Mouse (Mus musculus) frontal cortex, postnatal 25 days (tissue): Measurements from ENCODE around the gene Mlh1.

ENCODE experiments used
- DNase-seq, 2 experiments: peaks; one replicate each; pipeline ENCODE4 v3.0.0; 2022; ENCODE audit warnings: low spot score in 2 of 2

Mlh1 gene

DNA sequence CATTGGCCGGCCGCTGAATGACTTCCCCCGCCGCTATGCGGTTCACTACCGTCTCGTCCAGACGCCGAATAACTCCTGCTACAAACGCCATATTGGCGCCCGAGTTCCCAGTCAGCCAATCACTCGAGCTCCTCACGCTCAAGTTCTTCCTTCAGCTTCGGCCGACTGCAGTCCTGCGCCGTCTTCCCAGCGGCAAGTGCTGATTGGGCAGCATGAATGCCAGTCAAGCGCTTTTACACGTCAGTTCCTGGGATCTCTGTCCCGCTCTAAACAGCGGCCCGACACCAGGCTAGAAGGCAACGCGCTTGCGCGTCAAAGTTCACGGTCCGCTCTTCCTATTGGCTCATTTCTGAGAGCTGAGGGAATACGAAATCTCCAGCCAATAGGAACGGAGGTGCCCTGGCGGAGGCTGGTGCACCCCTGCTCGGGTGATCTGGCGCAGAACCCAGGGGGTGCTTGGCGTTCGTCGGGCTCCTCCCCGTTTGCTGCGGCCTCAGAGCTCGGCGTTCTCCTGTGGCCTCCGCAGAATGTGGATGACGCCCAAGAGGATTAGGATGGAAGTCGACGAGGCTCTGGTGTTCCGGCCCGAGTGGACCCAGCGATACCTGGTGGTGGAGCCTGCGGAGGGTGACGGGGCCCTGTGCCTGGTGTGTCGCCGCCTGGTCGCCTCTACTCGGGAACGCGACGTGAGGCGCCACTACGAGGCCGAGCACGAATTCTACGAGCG is at the start of gene Mlh1, which contains the start of gene Epm2aip1:
Mlh1 (minus strand) TSS at position 358 of the 727 bp plus-strand sequence.
Epm2aip1 (plus strand) TSS at position 496 of the 727 bp plus-strand sequence.
- peak; percentile 96 to 98 for DNase-seq

GRCm38 (mm10) chr9:111320912-111321311 is 49.3 kb upstream of the Mlh1 start:
- no peak for DNase-seq

DNA sequence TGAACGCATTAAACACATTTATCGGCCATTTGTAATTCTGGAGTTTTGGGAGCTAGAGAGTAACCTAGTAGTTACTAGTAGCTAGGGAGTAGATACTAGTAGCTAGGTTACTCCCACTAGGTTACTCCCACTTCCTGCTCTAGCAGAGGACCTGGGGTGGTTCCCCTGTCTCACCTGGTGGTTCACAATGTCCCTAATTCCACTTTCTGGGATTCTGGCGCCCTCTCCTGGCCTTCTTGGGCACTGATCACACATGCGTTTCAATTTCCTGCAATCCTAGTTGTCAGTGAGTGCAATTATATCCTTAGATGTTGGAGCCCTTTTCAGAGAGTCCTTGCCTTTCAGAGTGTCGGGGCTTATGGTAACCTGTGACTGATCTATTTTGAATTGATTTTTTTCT is 42.6 kb upstream of the Mlh1 start:
- DNase-seq: peak; percentile 70 to 71

DNA sequence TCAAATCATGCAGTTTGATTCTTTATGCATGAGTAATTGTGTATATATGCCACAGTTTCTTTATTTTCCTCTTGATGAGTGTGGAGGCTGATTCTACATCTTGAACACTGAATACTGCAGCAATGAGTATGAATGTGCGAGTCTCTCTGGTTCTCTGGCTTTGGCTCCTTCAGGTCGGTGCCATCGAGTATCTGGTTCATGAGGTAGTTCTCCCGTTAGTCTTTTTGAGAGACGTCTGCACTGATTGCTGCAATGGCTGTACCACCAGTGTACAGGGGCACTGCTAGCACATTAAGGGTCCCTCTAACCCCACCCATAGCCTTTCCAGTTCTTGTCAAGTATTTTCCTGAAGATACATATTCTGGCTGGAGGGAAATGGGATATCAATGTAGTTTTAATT is 42.2 kb upstream of the Mlh1 start:
- no peak for DNase-seq

GRCm38 (mm10) chr9:111313299-111313698 is 41.7 kb upstream of the Mlh1 start:
- DNase-seq: no peak

DNA sequence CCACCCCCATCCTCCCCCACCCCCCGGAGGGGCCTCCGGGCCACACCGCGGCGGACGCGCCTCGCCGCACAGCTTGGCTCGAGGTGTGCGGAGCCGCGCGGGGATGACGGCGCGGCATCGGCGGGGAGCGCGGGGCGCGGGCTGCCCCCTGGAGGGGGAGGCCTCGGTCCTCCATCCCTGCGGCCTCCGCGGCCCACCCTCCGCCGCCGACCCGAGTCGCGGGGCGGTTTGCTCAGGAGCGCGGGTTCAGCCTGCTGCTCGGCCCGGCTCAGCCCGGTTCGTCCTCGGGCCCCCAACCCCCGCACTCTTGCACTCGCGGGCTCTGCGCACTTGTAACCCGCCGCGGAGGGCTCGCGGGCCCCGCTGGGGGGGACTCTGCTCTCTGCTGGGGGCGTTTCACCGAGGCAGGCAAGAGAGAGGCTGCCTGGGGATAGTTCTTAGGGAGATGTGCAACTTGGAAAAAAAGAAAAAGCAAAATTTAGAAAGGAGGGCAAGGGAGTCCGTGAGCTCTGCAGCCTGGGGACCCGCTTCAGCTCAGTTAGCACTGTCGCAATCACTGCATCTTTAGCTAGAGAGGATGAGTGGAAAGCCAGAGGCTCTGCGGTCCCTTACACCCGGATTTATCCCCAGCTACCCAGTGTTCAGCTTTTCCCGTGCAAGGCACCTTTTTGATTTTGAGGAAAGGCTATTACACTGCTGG is 41.0 kb upstream of the Mlh1 start:
- DNase-seq: no peak

GRCm38 (mm10) chr9:111311843-111312441 is 40.4 kb upstream of the Mlh1 start:
- DNase-seq: no peak

DNA sequence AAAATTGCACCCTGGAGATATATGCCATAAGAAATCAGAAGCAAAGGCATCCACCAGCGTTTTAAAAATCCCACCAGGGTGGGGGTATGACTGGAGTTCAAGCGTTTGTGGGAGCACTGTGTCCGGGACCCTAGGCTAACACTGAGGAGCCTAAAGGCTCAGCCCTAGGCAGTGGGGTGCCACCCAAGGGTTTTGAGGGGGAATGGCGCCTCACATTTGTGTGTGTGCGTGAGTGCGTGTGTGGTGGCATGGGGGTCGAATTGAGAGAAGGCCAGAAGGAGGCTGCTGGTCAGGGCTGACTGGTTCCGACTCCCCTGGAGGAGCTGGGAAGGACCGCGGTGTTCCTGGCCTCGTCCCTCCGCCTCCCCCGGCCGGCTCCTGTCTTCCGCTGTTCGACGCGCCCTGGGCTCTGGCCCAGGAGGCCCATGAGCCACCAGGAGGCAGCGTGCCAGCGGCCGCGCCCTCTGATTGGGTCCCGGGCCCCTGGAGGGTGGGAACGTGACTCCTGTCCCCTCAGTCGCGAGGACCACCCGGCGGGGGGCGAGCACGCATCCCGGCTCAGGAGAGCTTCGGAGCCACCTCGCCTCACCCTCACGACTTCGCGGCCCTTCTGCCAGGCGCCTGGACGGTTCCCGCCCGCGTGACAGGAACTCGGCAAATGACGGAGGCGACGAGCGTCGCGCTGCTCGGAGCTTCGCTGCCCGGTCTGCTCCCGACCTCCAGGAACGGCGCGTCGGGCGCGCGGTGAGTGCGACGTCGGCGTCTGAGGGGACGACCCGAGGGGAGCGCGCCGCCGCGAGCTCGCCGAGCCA is 39.6 kb upstream of the Mlh1 start, which contains the start of gene Trank1:
Trank1 (plus strand) TSS at position 709 of the 812 bp plus-strand sequence.
- DNase-seq: peak in 1 of 2 experiments; percentile 34

- DNase-seq: no peak
Measured at GRCm38 (mm10) chr9:111306142-111306541, 34.6 kb upstream of the Mlh1 start.

DNA sequence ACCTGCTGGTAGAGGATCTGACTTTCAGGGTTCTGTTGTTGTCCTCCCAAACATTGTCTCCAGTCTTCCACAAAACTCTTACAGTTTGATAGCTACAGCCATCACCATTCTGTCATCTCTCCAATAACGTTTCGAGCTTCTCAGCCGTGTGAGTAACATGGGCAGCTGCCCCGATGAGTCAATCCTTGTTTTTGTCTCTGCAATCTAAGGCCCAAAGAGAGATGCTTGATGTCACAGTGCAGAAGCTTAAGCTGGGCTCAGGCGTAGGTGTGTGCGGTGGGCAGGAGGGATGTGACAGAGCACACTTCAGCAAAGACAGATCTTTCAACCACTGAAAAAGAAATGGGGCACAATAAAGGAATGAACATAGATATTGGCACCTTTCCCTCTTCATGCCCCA is 32.4 kb upstream of the Mlh1 start:
- no peak for DNase-seq

GRCm38 (mm10) chr9:111302196-111302831 is 30.7 kb upstream of the Mlh1 start:
- DNase-seq: no peak

DNA sequence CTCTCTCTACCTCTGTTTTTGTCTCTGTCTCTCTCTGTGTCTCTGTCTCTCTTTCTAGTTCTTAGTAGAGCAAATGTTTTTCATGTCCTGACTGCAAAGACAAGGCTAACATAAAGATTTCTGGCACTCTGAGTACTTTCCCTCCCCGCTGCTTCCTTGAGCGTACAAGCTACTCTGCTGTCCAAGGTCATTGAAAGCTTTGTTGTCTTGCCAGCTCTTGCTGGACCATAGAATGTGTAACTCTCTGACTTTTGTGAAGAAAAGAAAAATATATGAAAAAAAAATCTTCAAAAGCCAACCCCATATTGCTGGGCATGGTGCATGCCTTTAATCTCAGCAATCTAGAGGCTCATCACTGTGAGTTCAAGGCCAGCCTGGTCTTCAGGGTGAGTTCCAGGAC is 27.0 kb upstream of the Mlh1 start:
- DNase-seq: no peak

- no peak for DNase-seq
Measured at GRCm38 (mm10) chr9:111296433-111296832, 24.8 kb upstream of the Mlh1 start.

GRCm38 (mm10) chr9:111295323-111295722 is 23.7 kb upstream of the Mlh1 start:
- DNase-seq: no peak

DNA sequence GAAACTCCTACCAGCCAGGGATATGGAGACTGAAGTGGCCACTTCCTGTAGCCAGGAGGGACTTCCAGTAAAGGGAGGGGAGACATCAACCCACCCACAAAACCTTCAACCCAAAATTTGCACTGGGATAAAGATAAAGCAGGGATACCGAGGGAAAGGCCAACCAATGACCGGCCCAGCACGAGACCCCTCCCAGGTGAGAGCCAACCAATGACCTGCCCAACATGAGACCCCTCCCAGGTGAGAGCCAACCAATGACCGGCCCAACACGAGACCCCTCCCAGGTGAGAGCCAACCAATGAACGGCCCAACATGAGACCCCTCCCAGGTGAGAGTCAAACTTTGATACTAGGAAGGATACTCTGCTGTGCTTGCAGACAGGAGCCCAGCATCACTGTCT is 23.3 kb upstream of the Mlh1 start:
- no peak for DNase-seq

GRCm38 (mm10) chr9:111293234-111293633 is 21.6 kb upstream of the Mlh1 start:
- DNase-seq: no peak

DNA sequence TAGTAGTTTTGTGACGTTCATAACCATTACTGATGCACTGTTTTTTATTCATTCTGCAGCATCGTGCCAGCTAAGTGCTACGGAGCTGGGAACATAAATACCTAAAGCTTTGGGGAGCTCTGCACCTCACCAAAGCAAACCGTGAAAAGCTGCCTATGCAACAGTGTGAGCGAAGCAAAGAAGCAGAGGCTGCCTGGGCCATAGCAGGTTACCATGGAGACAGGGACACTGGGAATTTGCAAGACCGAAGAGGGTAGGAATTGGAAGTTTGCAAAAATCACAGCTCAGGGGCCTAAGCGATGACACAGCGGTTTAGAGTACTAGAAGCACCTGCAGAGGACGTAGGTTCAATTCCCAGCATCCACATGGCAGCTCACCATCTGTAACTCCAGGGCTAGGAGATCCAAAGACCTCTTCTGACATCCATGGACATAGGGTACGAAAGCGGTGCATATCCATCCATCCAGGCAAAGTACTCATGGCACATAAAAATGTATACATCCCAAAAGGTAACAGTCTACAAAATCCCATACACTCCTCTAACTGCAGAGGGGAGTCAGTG is 19.0 kb upstream of the Mlh1 start:
- no peak for DNase-seq

DNA sequence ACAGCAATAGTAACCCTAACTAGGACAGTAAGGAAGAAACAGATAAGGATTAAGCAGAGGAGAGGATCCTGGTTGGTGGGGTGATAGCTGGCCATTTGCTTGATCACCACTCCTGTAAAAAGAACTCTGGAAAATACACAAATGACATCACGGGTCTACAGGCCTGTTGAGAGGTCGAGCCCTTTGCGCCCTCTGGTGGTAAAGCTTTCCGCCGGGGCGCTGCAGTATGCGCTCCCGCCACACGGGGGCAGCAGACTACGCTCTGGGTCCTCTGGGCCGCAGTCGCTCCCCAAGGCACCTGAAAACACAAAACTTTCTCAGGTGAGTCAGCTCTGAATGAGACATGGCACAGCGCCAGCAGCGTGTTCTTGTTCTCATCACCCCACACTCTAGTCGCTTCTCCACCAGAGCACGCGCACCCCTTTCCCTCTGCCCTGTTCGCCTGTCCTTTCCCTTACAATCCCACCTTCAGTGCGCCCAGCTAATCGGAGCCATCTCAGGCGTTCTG is 18.3 kb upstream of the Mlh1 start:
- DNase-seq: peak; percentile 97 to 99

DNA sequence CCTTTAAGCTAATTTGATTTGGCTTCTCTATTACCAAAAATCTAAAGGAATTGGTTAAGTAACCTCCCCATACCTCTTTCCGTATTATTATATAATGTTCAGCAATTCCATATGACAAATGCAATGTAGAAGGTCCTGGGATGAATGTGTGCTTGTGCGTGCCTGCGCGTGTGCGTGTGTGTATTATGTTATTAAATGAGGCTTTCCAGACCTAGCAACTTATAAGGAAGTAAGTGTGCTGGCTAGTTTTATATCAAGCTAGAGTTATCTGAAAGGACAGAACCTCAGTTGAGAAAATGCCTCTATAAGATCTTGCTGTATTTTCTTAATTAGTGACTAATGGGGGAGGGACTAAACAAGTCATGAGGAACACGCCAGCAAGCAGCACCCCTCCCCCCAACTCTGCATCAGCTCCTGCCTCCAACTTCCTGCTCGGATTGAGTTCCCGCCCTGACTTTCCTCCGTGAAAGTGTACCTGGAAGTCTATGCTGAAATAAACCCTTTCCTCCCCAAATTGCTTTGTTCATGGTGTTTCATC is 17.8 kb upstream of the Mlh1 start:
- no peak for DNase-seq

DNA sequence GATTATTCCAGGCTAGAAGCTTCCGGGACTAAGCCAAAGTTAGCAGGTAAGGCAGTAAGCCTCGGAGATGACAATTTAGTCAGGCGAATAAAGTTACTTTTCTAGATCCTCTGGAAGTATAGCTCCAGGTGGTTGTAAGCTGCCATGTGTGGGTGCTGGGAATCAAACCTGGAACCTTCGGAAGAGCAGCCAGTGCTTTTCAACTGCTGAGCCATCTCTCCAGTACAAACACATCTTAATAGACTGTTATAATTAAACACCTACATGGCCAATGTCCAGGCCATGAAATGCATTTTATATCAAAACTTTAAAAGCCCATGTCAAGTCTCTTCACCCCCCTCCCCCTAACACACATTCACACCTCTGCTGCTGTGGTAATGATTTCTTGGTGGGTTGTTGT is 16.4 kb upstream of the Mlh1 start:
- no peak for DNase-seq

DNA sequence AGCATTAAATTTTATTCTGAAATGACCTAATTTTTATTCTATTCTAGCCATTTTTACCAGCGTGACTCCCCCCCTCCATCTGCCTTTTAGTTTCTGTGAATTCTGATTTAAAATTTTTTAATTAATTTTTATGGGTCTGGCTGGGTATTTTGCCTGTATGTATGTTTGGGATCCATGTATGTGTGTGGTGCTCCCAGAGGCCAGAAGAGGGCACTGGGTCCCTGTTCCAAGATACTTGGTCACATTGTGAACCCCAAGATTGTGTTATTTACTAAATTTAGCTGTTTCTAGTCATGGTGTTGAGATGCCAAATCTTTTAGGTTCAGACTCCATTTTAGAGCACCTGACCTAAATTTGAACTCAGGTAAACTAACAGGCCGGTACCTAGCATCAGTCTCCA is 14.9 kb upstream of the Mlh1 start:
- DNase-seq: no peak
